Mouse (Mus musculus): Measurements from ENCODE around the gene Usp5.

Gene Usp5

DNA sequence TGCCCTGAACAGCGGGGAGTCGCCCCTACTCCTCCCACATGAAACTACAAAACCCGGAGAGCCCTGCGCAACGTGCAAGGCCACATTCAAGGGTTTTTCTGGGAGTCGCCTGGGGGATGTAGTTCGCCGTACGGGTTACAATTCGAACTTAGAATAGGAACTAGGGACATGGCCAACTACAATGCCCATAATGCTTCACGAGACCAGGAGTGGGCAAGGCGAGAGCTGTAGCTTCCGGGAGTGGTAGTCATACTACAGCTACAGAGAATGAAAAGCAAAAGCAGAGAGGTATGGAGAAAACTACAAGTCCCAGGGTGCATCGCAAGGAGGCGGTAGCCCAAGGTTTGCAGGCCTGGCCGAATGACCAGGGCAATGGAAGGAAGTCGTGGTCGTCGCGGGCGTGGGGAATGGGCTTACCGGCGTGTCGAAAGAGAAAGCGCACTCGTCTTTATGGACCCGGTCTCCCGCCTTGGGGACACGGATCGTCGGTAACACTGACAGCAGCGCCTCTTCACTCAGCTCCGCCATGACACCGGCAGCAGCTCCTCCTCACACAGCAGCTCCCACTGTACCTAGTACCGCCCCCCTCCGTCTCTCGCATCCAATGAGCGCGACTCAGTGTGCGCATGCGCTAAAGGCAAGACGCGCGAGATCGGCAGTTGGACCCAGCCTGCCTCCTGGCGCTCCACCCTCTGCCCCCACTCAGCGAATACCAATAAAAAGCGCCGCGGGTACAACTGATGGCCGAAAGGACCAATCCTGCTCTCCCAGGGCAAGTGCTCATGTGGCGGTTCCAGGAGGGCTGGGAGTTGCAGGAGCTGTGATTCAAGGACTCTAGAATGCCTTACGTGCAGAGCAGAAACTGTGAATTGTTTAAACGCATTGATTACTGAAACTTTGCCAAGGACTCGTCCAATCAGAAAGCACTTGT is at the start of gene Usp5, which contains the start of gene Cdca3:
Gene Usp5, minus strand, starts transcription at position 617 of the 931 bp plus-strand sequence.
Gene Cdca3, plus strand, starts transcription at position 680 of the 931 bp plus-strand sequence.
- DNase-seq (ENCODE audit: low read depth), result peak; percentile 100

GRCm38 (mm10) chr6:124874348-124874747 is 45.1 kb upstream of the Usp5 start:
- DNase-seq (ENCODE audit: low read depth), result no peak

GRCm38 (mm10) chr6:124866560-124866959 is 37.3 kb upstream of the Usp5 start:
- no peak for DNase-seq (ENCODE audit: low read depth)

DNA sequence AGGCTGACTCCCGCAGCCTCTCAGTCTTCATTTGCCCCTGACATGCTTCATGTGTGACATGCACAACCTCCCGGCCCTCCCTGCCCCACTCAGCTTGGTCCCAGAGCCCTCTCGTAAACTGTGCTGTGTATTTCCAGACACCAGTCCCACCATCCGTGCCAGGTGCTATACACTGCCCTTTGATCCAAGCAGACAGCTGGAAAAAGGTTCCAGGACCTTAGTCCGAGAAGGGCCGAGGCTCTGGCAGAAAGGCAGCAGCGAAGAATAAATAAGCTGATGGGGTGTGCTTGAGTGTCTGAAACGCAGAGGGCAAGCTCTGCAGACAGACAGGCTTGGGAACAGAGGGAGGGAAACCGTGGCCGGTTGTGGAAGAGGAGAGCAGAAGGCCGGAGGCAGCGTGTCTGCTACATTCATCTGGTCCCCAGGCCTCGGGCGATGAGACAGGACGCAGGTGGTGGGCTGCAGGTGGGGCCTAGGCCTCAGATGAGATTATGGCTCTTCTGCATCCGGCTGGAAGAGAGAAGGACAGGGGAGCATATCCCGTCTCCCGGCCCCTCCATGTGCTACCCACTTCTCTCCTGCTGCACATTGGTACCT is 36.6 kb upstream of the Usp5 start:
- no peak for DNase-seq (ENCODE audit: low read depth)

- no peak for DNase-seq (ENCODE audit: low read depth)
Measured at GRCm38 (mm10) chr6:124863658-124864298, 34.5 kb upstream of the Usp5 start, which contains the start of gene Gpr162. Gpr162 (minus strand) TSS chr6:124863983.

DNA sequence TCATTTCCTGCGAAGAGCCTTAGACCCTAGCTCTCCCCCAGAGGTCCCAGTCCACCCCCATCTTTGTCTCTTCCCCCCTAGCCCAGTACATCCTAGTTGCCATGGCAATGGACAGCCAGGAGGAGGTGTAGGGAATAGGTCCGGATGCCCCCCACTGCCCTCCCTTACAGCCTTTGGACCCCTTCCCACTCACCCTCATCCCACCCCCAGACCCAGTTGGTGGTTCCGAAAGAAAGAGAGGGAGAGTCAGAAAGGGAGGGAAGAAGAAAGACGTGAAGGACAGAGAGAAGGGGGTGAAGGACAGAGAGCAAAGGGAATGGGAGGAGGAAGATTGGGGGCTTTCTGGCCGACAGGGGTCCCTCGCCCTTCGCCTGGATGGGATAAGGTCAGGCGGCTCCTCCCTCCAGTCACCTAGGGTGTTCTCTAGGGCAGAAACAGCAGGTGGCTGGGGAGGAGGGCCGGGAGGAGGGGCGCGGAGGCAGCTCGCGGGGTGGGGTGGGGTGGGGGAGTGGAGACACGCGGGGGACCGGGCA is 33.9 kb upstream of the Usp5 start:
- DNase-seq (ENCODE audit: low read depth), result no peak

- no peak for DNase-seq (ENCODE audit: low read depth)
Measured at GRCm38 (mm10) chr6:124862406-124863124, 33.3 kb upstream of the Usp5 start.

DNA sequence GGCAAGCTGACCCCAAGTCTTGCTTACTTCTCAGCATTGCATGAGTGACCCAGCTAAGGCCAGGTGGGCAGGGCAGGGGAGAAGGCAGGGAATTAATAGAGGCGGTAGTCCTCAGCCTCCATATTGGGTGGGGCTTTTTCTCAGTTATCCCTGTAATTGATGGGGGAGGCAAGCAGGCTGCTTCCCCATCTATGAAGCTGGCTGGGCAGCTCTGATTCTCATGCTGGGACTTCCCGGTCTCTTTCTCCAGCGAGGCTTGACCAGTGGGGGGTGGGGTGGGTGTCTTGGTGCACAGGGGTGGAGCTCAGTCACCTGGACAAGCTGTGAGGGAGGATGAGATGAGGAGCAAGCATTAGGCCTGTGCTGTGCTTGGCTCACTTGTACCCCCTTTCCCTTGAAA is 32.5 kb upstream of the Usp5 start:
- no peak for DNase-seq (ENCODE audit: low read depth)

DNA sequence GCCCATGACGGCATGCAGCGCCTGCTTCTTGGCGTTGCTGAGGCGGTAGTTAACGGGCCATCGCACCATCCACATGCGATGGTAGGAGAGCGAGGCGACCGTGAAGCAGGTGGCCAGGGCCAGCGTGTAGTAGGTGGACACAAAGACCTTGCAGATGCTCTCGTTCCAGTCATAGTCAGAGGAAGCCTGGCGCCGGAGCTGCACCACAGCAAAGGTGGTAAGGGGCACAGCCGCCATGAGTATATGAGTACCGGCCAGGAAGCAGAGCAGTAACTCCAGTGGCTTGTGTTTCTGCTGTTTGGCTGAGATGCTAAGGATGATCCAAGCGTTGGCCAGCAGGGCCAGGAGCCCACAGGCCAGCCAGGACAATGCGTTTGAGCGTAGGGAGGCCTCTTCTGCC is 32.0 kb upstream of the Usp5 start:
- no peak for DNase-seq (ENCODE audit: low read depth)

DNA sequence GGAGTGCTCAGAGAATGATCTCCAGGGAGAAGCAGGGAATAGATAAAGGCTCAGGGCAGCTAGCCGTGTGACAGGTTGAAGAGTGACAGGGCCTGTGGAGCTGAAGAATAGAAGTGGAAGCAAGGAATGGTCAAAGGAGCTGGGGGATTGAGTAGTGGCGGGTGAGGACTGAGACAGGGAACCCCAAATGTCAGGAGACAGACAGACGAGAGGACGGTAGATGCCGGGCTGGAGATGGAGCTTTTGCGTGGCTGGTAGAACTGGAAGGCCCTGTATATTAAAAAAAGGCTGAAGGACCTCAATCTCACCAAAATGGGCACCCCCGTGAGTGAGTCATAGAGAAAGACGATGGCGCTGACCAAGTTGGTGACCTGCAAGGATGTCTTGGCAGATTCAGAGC is 31.2 kb upstream of the Usp5 start:
- no peak for DNase-seq (ENCODE audit: low read depth)

DNA sequence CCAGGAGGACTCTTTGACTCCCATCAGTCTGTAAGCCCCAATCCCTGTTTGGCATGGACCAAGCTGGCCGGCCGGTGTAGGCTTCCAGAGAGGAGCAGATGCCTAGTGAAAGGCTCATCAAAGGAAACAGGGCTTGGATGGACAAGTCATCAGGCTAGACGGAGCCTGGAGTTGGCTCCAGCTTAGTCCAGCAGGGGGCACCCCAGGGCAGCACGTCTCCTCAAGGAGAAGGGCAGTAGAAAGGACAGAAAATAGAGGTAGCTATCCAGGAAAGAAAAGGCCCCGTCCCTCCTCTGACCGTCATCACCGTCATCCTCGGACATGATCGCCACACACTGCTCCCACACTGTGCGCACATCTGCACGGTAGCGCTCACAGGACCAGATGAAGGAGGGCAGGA is 30.4 kb upstream of the Usp5 start:
- peak; percentile 72 for DNase-seq (ENCODE audit: low read depth)

DNA sequence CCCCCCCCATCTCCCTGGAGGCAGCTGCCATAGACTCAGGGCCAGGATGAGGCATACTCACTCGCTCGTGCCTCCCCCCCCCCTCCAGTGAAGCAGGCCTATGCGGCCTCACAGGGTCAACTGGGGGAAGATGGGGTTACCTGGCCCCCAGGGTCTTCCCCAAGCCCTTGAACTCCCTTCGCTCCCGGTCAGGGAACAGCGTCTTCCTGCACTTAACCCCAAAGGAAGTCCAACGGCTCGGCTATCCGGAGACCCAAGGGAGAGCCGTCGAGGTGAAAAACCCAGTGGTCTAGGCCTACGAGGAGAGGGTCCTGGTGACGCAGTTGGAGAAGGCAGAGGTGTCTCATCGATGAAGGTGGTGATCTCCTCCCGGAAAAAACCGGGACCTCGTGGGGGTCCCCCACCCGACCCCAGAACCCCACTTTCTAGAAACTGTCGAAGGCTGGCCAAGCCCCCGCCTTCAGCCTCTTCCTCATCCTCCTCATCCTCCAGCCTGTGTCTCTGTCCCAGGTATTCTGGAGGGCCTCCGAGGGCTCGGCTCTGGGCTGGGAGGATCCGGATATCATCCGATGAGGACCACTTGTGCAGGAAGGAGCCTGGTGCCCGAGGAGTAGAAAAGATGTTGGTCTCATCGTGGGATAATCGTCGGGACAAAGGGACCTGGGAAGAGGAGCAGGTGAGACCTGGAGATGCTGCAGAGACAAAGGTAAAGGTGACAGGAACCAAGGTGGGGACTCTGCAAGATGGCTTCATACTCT is 29.5 kb upstream of the Usp5 start:
- DNase-seq (ENCODE audit: low read depth), result no peak

DNA sequence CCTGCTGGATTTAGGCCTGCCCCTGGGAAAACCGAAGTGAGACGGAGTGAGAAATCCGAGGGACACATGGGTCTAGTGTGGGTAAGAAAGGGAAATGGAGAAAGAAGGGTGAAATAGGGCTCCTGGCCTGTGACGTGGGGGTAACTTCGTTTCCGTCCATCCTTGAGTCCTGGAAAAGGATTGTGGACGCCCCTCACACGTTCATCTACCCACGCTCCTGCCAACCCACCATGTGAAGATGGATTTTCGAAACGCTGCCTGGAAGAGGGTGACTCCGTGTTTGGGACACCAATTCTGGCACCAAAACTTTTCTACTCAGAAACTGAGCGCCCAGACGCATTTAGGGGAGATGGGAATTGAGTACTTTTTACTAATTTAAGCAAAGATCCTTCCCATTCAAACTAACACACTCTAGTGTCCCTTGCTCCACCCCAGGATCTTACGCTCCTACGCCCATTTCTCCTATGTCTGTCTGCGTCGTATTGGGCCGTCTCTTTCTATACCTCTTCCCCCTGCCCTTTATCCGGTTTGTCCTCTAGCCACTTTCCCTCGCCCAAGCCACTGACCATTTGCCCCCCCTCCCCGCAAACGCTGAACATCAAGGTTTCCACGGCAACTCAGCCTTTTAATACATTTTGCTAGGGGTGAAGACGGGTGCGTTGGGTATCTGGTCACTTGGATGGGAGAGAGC is 28.7 kb upstream of the Usp5 start:
- no peak for DNase-seq (ENCODE audit: low read depth)

DNA sequence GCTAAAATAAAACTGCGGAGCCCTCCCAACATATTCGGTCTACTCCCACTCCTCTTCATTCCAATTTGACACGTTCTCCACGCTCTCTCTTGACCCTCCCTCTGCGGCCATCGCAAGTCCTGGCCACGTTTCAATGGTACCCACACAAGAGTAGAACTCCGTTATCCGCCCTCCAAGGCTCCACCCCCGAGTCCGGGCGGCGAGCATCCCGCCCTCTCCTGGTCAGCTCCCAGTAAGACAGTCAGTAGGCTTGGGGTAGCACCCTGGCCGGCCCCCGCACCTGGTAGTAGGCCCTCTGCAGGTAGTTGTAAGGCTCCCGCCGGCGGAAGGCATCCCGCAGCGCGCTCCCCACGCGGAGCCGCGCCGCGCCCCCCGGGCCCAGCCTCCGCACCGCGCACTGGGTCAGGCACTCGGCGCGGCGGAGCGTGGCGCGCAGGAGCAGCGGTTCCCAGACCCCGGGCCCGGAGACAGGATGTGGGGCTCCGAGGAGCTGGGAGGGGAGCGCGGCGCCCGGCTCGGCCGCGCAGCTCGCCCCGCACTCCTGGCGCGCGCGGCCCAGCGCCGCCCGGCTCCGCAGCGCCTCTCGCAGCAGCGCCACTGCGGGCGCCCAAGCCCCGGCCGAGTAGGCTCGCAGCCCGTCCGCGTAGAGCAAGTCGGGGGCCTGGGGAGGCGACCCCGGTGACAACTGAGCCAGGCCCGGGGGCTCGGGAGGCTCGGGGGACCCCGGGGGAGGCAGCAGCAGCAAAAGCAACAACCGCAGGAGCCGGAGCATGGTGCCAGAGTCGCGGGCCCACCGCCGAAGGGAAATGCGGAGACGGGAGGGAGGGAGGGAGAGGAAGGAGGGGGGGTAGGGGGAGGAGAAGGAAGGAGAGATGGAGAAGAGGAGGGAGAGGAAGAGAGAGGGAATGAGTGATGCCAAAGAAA is 27.9 kb upstream of the Usp5 start, which contains the start of gene P3h3:
Gene P3h3, minus strand, starts transcription at position 837 of the 924 bp plus-strand sequence.
- DNase-seq (ENCODE audit: low read depth), result peak; percentile 45

DNA sequence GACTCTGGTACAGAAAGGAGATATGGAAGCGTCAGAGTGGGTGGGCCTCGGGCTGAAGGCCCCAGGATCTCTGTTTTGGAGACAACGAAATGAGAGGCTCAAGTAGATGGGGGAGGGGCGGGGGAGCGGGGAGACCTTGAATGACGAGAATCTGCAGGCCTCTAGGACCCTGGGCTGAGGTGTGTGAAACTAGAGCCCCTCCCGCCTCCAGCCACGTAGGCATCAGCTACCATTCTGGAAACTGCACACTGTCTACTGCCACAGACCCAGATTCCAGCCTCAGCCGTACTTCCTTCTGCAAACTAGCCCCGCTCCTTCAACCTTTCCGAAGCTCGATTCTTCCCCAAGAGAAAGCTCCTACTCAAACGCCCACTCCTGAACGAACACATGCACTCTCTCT is 27.0 kb upstream of the Usp5 start:
- DNase-seq (ENCODE audit: low read depth), result no peak

GRCm38 (mm10) chr6:124854647-124855046 is 25.4 kb upstream of the Usp5 start:
- no peak for DNase-seq (ENCODE audit: low read depth)

DNA sequence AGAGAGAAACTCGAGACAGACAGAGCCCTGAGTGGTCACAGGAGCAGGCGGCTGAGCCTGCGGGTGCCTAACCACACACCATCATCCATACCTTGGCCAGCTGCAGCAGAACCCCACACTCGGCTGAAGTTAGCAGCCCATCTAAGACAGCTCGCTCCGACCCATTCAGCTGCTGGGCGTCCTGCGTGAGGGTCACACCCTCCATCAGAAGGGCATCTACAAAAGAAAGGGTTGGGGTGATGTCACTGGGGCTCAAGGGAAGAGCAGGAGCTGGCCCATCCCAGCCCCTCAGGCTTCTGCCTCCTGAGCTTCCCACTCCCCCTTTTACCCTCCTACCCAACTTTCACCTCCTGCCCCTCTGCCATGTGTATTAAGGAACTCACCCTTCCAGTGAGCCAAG is 21.3 kb upstream of the Usp5 start:
- DNase-seq (ENCODE audit: low read depth), result no peak

DNA sequence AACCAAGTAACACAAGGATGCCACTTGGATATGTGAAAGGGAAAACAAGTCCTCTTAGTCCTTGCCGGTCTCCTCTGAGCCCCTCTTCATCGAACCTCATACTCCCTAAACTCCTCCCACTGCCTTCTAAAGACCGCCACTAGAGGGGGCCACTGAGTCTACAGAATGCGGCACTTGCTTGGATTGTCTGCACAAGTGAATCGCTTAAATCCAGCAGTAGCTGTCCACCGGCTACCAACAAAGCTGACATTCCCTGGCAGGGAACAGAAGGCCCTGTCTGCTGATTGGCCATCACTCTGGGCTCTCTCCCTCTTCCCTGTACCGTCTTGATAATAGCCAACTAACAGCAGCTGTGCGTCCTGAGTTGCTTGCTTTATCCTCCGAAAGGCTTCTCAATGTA is 18.0 kb upstream of the Usp5 start:
- DNase-seq (ENCODE audit: low read depth), result peak; percentile 95
